Mouse (Mus musculus) testis, adult 2 months (tissue): ENCODE results near the gene Rps29.
"Not testable (repeated sequence)": the region's sequence is repeated elsewhere in the genome, so short reads cannot be mapped to it uniquely, and the experiment has no call there.

Experiments
- CTCF ChIP-seq: fragments of 200-500 bp; IDR thresholded peaks from 2 replicates; pipeline ENCODE4 v1.5.1; 2012; ENCODE audit warnings: low read depth, mild to moderate bottlenecking, inconsistent platforms, low read length, moderate library complexity; ENCODE audit not compliant: control insufficient read depth, insufficient read depth, insufficient replicate concordance
- POLR2A ChIP-seq: fragments of 200-500 bp; IDR thresholded peaks from 2 replicates; pipeline ENCODE4 v1.6.1; 2012; ENCODE audit warnings: low read depth, mild to moderate bottlenecking, inconsistent platforms, low read length, moderate library complexity; ENCODE audit not compliant: control insufficient read depth

GRCm38 (mm10) chr12:69158765-69159577, at the start of gene Rps29:
- not testable (repeated sequence) for TF ChIP-seq CTCF
- peak; percentile 86 for TF ChIP-seq POLR2A
